Mouse (Mus musculus) ovary, postnatal 10 days (tissue): Measurements from ENCODE around the gene Sept9.

Experiments used
- DNase-seq: peaks from one replicate; pipeline ENCODE4 v3.0.0; 2022; ENCODE audit warnings: low spot score

Gene Sept9

DNA sequence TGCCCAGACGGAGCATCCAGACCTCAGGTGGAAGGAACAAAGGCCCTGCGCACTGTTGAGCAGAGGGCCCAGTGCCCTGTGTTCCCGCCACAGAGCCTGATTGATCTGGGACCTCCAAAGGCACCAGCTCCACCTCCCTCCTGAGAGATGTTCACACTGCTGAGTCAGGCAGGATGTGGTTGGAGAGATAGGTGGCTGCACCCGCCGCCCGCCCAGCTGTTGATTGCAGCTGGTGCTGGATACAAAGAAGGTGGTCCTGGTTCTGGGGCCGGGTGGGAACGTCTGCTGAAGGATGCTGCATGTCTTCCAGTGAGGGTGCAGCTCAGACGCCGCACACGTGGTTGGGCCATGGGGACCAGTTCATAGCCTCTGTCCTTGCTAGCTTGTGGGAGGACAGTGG lies 93.0 kb downstream of the Sept9 start:
- no peak for DNase-seq

GRCm38 (mm10) chr11:117295266-117295665 lies 95.8 kb downstream of the Sept9 start:
- DNase-seq = no peak

DNA sequence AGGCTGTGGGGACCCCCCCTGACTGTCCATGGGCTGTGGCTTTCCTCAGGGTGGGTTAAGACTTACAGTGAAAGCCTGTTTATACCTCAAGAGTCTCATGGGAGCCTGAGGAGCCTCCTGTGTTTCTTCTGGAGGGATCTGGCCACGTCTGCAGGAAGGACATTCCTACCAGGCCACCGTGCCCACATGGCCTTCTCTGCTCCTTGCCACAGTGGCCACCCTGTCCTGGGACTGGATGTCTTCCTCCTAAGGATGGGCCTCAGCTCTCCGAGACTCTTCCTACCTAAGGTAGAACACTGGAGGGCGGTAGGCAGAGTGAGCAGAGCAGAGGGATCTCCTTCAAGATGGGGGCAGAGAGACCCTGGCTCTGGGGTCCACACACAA lies 96.6 kb downstream of the Sept9 start:
- no peak for DNase-seq

GRCm38 (mm10) chr11:117296500-117297189 lies 97.2 kb downstream of the Sept9 start:
- no peak for DNase-seq

DNA sequence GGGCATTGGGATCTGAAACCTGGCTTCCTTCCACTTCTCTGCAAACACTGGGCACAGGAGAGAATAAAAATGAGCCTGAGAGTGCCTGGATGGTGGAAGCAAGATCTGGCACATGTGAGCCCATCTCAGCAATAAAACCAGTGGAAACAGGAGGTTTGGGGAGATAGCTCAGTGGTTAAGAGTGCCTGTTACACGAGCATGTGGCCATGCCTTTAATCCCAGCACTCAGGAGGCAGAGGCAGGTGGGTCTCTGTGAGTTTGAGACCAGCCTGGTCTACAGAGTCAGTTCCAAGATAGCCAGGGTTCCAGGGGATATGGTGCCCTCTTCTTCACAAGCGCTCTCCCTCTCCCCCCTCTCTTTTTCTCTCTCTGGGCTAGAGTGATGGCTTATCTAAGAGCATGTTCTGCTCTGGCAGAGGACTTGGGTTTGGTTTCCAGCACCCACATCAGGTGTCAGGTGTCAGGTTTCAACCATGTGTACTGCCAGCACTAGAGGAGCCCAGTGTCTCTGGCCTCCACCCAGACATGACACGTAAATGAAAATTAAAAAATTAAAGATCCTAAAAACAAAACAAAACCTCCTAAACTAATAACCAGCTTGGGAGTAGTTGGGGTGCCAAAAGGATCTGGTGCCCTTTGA lies 97.8 kb downstream of the Sept9 start:
- DNase-seq = no peak

- no peak for DNase-seq
Observed at GRCm38 (mm10) chr11:117299741-117300140, 100.3 kb downstream of the Sept9 start.

GRCm38 (mm10) chr11:117300809-117301208 lies 101.3 kb downstream of the Sept9 start:
- no peak for DNase-seq

DNA sequence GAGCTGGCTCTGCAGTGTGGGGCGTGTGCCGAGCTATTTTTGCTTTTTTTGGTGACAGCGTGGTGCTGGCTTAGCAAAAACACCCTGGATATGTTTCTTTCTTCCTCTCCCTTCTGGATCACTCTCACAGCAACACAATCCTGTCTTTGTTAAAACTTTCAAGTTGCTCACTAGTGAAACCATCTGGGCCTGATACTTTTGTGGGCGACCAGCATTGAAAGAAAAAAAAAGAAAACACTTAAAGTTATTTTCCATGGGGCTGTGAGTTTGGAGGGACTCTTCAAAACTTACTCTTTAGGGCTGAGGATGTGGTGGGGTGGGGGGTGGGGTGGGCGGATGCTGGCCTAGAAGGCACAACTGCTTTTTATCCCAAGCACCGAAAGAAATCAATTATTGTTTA lies 102.3 kb downstream of the Sept9 start:
- no peak for DNase-seq

GRCm38 (mm10) chr11:117302371-117302770 lies 102.9 kb downstream of the Sept9 start:
- DNase-seq = no peak

DNA sequence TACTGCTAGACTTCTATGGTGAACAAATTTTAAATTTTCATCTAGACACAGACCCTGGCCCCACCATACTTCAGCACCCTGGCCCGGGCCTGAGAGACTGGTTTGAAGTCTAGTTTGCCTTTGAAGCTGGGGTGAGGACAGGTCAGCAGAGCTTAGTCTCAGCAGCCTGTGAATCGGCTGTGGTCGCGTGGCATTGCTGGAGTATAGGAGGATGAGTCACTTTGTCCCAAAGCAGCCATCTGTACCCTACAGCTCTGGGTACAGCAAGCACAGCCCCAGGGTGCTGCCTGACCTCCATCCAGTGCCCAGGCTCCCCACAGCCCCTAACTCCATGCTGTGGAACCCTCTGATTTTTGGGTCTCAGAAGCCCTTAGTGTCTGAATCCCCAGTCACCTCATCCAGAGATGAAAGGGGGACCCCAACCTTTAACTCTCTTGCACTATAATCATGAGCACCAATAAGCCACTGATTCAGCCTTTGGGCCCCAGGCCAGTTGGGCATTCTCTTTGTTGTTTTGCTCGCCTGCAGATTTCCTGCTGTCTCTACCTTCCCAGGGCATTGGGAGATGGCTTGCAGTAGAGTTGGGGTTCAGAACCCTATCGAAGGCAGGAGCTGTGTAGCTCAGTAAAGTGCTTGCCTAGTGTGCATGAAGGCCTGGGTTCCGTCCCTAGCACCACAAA lies 106.2 kb downstream of the Sept9 start:
- DNase-seq = no peak

GRCm38 (mm10) chr11:117306311-117307088 lies 107.0 kb downstream of the Sept9 start:
- no peak for DNase-seq

GRCm38 (mm10) chr11:117307895-117308786 lies 108.7 kb downstream of the Sept9 start:
- DNase-seq = no peak

GRCm38 (mm10) chr11:117309108-117309917 lies 109.9 kb downstream of the Sept9 start:
- no peak for DNase-seq

- DNase-seq = no peak
Observed at GRCm38 (mm10) chr11:117309918-117310287, 110.4 kb downstream of the Sept9 start.

DNA sequence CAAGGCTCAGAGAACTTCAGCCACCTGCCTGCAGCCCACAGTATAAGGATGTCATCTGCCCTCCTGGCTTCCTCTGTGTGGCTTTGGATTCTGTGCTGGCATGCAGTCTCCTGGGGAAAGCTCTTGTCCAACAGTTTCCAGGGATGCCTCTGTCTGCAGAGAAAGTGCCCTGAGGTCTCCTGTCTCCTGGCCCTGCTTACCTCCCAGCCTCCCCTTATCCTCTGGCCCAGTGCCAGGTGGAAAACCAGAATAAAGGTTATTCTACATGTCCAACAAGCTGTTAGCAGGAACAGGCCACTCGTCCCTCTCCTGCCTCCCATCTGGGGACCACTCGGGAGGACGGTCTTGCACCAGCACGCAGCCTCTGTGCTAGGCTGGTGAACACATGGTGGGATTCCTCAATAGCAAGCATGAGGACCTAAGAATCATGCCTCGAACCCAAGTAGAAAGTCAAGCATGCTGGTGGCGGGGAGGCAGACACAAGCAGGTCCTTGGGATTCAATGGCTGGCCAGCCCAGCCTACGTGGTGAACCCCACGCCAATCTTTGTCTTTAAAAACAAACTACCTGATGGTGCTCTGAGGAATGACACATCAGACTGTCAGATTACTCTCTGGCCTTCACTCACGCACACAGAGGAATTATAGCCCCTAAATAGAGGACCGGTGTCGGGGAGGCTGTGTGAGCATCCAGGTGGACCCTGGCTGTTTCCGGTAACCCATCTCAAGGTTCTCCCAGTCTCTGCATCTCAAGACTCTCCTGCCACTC lies 111.1 kb downstream of the Sept9 start:
- no peak for DNase-seq

- no peak for DNase-seq
Observed at GRCm38 (mm10) chr11:117311127-117311800, 111.8 kb downstream of the Sept9 start.

DNA sequence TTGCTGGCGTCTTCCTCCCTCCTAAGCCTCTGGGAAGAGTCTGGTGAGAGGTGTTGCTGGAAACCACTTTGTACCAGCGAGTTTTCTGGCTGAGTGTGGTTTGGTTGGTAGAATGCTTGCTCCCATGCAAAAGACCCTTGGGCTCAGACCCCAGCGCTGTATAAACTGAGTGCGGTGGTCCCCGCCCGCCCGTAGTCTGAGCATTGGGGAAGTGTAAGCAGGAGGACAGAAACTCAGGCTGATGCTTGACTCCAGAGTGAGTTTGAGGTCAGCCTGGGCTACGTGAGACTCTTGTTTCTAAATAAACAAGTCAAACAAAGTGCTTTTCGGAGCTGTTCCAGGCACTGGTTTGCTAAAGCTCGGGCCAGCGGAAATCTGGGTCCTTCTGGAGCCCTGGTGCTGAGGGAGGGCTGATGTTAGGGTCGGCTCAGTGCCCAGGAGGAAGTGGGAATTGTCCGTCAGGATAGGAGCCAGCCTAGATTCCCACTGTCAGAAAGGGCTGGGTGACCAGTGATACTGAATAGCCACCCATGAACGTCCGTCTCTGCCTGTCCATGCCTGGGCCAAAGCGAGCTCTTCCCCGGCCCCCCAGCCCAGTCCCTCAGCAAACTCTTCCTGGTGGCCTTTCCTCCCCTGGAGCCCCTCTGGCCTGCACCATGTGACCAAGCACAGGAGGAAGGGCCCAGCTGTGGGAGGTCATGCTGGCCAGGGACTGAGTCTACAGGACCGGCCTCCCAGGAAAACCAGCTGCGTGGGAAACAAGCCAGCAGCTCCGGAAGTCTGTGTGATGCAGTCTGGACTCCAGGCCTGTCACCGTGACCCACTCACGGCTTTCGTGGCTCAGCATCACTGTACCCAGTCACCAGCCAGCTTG lies 112.8 kb downstream of the Sept9 start:
- DNase-seq = no peak

- DNase-seq = no peak
Observed at GRCm38 (mm10) chr11:117312936-117313335, 113.5 kb downstream of the Sept9 start.
